Mouse (Mus musculus) hindbrain, embryonic 16.5 days (tissue): ENCODE measurements around the gene Them7. TPM values are rescaled to one million over a fixed set of nuclear protein-coding genes. Genes with fewer than 3 reads are reported as not detected.

Experiments used
- ATAC-seq: fragments of 200-750 bp; cut with Nextera tagmentation; 2 replicates; pipeline ENCODE4 v1.8.0; 2017; ENCODE audit warnings: moderate TSS enrichment, moderate library complexity
- H3K27ac ChIP-seq: fragments of 300-500 bp; sonication (generic); 2 replicates; pipeline ENCODE4 v1.5.1; 2014; ENCODE audit warnings: low read depth, mild to moderate bottlenecking, control low read depth, low read length, moderate library complexity
- H3K27me3 ChIP-seq: fragments of 300-500 bp; sonication (generic); replicated peaks from 2 replicates; pipeline ENCODE4 v1.6.1; 2014; ENCODE audit warnings: low read length; ENCODE audit not compliant: control insufficient read depth, insufficient read depth
- H3K36me3 ChIP-seq: fragments of 300-500 bp; sonication (generic); 2 replicates; pipeline ENCODE4 v1.6.1; 2014; ENCODE audit warnings: mild to moderate bottlenecking, low read length, moderate library complexity, mixed read lengths; ENCODE audit not compliant: control insufficient read depth, insufficient read depth
- H3K4me1 ChIP-seq: fragments of 300-500 bp; sonication (generic); 2 replicates; pipeline ENCODE4 v1.6.1; 2014; ENCODE audit warnings: low read depth, low read length; ENCODE audit not compliant: control insufficient read depth, insufficient read depth
- H3K4me2 ChIP-seq: fragments of 300-500 bp; sonication (generic); 2 replicates; pipeline ENCODE4 v1.6.1; 2014; ENCODE audit warnings: mild to moderate bottlenecking, low read length, control low read depth, moderate library complexity
- H3K4me3 ChIP-seq: fragments of 300-500 bp; sonication (generic); 2 replicates; pipeline ENCODE4 v1.5.1; 2014; ENCODE audit warnings: mild to moderate bottlenecking, low read length, control low read depth, moderate library complexity
- H3K9ac ChIP-seq: fragments of 300-500 bp; sonication (generic); 2 replicates; pipeline ENCODE4 v1.6.1; 2014; ENCODE audit warnings: low read depth, mild to moderate bottlenecking, control low read depth, low read length, moderate library complexity
- H3K9me3 ChIP-seq: fragments of 300-500 bp; sonication (generic); 2 replicates; pipeline ENCODE4 v1.6.1; 2014; ENCODE audit warnings: mild to moderate bottlenecking, low read length, moderate library complexity; ENCODE audit not compliant: control insufficient read depth
- WGBS: fragments of 180-500 bp; shearing (Covaris S2); extraction: QIAGEN DNeasy Blood & Tissue Kit; methylation state at CpG from one replicate; pipeline ENCODE4 v1.1.7; 2014; 5-methylcytosine and 5-hydroxymethylcytosine counted together
- polyA plus RNA-seq: library from polyadenylated mRNA; unstranded; fragments of >200 nt; fragmentation: Nextera tagmentation; extraction: Ambion mirVana; gene quantifications from 2 replicates; pipeline ENCODE4 v1.2.1, GENCODE M21; 2015

Gene Them7
- polyA plus RNA-seq, 1 experiment from 2014 or later = 0.15 TPM

DNA sequence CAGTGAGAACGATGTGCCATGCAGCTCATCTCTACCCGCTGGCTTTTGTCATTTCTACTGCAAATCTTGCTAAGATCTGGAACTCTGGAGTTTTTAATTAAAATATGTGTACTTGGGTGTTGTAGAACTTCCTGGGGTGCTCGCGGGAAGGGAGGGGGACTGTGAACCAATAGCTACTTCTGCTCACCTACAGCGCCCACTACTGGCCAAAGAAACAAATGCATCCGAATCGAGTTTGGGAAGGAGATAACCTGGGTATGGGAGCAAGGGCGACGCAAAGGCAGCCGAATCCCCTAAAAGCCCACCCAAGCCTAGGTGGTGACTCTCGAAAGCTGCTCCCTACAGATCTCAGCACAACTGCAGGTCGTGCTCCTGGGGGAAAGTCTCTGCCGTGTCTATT lies 87.3 kb downstream of the Them7 start:
- H3K27ac ChIP-seq = no peak overlapping the region
- no peaks in the 10 kb centered on the region for H3K9me3 ChIP-seq
- 52% methylated on average over 13 of the region's 13 CpGs for WGBS
- no peak overlapping the region for H3K4me3 ChIP-seq
- H3K4me2 ChIP-seq = no peak overlapping the region; the same call in 1 of the 2 replicates
- no peaks in the 10 kb centered on the region for H3K4me1 ChIP-seq
- no peaks in the 10 kb centered on the region for H3K27me3 ChIP-seq
- ATAC-seq = 0 out of 2 replicates have a peak, but pooled peaks have one; percentile 10
- H3K36me3 ChIP-seq = no peaks in the 10 kb centered on the region
- H3K9ac ChIP-seq = no peak overlapping the region

DNA sequence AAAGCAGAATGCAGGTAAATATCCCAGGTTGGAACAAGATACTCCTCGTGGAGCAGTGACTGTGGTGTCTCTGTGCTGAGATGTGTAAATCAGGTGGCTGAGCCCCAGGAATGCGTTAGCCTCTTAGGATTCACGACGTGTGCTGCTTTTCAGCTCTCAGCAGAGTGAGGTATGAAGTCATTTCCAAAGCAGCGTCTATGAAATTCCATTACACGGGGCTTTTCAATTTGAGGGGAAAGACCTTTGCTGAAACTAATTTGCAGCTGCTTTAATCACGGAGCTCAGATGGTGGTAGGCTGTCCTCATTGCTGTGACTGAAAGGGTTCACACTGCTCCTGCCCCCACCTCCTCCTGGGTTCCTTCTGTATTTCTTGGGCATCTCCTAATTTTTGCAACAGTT lies 87.9 kb downstream of the Them7 start:
- H3K27ac ChIP-seq = peak overlapping the region; percentile 17; the same call in 1 of the 2 replicates
- no peaks in the 10 kb centered on the region for H3K4me1 ChIP-seq
- WGBS = 5% methylated on average over 7 of the region's 7 CpGs
- no peaks in the 10 kb centered on the region for H3K27me3 ChIP-seq
- no peak overlapping the region for H3K9ac ChIP-seq
- peak overlapping the region; percentile 29 for H3K4me2 ChIP-seq
- H3K4me3 ChIP-seq = no peak overlapping the region
- H3K9me3 ChIP-seq = no peaks in the 10 kb centered on the region
- ATAC-seq = peak; percentile 84
- no peaks in the 10 kb centered on the region for H3K36me3 ChIP-seq

- peaks cover 3% of the 10 kb centered on the region; the same call in 1 of the 2 replicates for H3K4me1 ChIP-seq
- ATAC-seq = no peak
- H3K36me3 ChIP-seq = no peaks in the 10 kb centered on the region
- no peak overlapping the region for H3K27ac ChIP-seq
- H3K9me3 ChIP-seq = no peaks in the 10 kb centered on the region
- no peak overlapping the region for H3K9ac ChIP-seq
- no peaks in the 10 kb centered on the region for H3K27me3 ChIP-seq
- H3K4me3 ChIP-seq = no peak overlapping the region
- 65% methylated on average over 3 of the region's 3 CpGs for WGBS
- no peak overlapping the region for H3K4me2 ChIP-seq
These were observed 89.0 kb downstream of the Them7 start for GRCm38 (mm10) chr2:105313077-105313476.

DNA sequence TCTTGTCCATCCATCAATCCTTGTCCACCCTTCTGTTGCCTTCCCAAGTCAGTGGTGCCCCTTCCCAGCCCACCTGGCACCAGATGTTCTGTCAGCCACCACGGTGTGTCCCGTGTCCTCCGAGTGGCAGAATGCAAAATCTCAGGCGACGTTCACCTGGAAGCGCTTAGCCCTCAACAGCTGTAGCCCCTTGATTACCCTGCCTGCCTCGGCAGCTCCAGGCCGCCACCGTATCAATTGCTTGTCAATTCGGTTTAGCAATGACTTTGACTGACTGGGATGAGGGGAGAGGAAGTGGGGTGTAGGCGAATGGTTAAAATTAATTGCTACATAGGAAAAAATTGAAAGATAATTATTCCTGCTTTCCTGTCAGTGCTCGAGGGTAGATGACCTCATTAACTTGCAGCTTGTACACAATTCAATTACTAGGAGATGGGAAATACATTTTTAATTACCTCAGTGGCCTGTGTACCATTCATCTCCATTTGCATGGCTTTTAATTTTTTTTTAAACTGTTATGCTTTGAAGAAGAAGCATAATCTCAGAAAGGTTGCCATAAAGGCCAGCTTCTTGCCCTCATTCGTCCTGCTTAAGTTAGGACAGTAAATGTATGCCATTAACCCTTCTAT lies 93.5 kb downstream of the Them7 start:
- no peak overlapping the region for H3K27ac ChIP-seq
- H3K36me3 ChIP-seq = no peaks in the 10 kb centered on the region
- H3K9ac ChIP-seq = no peak overlapping the region
- no peak overlapping the region for H3K4me3 ChIP-seq
- ATAC-seq = peak; percentile 67
- H3K4me2 ChIP-seq = no peak overlapping the region
- no peaks in the 10 kb centered on the region for H3K9me3 ChIP-seq
- H3K4me1 ChIP-seq = peaks cover 3% of the 10 kb centered on the region; the same call in 1 of the 2 replicates
- H3K27me3 ChIP-seq = no peaks in the 10 kb centered on the region
- 38% methylated on average over 13 of the region's 13 CpGs for WGBS

DNA sequence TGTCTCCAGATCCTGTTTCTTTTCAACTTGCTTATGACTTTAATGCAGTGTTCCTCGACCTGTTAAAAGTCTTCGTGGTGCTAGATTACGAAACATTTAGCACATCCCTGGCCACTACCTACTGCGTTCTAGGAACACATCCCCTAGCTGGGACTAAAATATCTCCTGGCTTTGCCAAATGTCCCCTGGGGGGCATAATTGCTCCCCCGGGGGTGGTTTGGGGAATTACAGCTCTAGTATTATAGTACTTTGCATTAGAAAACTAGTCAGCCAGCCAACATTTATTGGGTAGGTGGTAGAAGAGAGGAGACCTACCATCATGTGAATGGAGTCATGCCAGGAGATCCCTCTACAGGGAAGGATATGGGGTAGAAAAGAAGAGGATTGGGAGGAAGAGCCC lies 101.9 kb downstream of the Them7 start:
- 84% methylated on average over 5 of the region's 5 CpGs for WGBS

GRCm38 (mm10) chr2:105330024-105330423 lies 105.9 kb downstream of the Them7 start:
- Histone ChIP-seq H3K36me3 (no peaks in the 10 kb centered on the region), H3K27me3 (peaks cover 4% of the 10 kb centered on the region; the same call in 1 of the 2 replicates), H3K4me1 (no peaks in the 10 kb centered on the region), H3K4me3 (no peak overlapping the region), H3K4me2 (no peak overlapping the region), H3K9ac (no peak overlapping the region), H3K27ac (no peak overlapping the region), H3K9me3 (no peaks in the 10 kb centered on the region)
- ATAC-seq = 0 out of 2 replicates have a peak, but pooled peaks have one; percentile 35
- 80% methylated on average over 4 of the region's 4 CpGs for WGBS

More for the DNA sequence above, 101.9 kb downstream of the Them7 start:
- Histone ChIP-seq H3K4me2 (no peak overlapping the region), H3K9ac (no peak overlapping the region), H3K4me1 (no peaks in the 10 kb centered on the region), H3K27ac (no peak overlapping the region), H3K27me3 (peaks cover 4% of the 10 kb centered on the region), H3K9me3 (no peaks in the 10 kb centered on the region), H3K4me3 (no peak overlapping the region), H3K36me3 (no peaks in the 10 kb centered on the region)
- ATAC-seq = no peak

- Histone ChIP-seq H3K36me3 (no peaks in the 10 kb centered on the region), H3K4me3 (no peak overlapping the region), H3K27ac (no peak overlapping the region), H3K9ac (no peak overlapping the region), H3K4me1 (no peaks in the 10 kb centered on the region), H3K9me3 (no peaks in the 10 kb centered on the region), H3K27me3 (no peaks in the 10 kb centered on the region), H3K4me2 (no peak overlapping the region)
- WGBS = 65% methylated on average over 8 of the region's 8 CpGs
- no peak for ATAC-seq
These were observed 109.0 kb downstream of the Them7 start for GRCm38 (mm10) chr2:105333107-105333506.

DNA sequence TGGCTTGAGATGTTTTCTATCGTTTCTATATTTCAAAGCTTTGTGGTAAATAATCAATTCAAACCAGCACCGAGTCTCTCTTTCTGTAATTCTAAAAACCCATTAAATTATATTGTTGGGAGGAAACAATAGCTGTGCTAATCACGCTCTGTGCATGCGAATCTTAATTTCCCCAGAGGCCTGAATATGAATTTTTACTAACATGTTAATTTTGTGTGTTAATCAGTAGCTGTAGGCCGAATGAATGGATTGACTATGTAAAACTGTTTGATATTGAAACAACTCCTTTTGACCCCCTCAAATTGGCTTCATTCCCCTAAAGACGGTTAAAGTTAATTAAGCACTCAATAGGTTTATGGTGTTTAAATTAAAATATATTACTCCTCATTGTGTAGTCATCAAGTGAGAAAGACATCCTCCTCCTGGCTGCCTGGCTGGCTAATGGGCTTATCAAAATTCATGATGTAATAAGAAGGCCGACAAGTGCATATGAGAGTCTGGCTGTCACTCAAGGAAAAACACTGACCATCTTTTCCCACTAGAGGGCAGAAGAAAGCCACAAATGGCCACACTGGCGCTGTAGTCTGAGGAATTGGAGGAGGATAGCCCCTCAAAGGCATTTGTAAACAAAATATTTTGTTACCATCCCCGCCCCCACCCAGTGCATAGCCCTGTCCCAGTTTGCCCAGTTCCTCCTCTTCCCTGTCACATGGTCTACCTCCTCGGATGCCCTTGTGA lies 110.0 kb downstream of the Them7 start:
- Histone ChIP-seq H3K9ac (no peak overlapping the region), H3K27me3 (no peaks in the 10 kb centered on the region), H3K4me3 (no peak overlapping the region), H3K36me3 (no peaks in the 10 kb centered on the region), H3K4me2 (peak overlapping the region; percentile 34; the same call in 1 of the 2 replicates), H3K9me3 (no peaks in the 10 kb centered on the region), H3K27ac (peak overlapping the region; percentile 63), H3K4me1 (no peaks in the 10 kb centered on the region)
- WGBS = 20% methylated on average over 10 of the region's 10 CpGs
- ATAC-seq = peak; percentile 73

- no peak overlapping the region for H3K4me3 ChIP-seq
- no peak overlapping the region for H3K27ac ChIP-seq
- ATAC-seq = no peak
- 54% methylated on average over 2 of the region's 2 CpGs for WGBS
- no peaks in the 10 kb centered on the region for H3K4me1 ChIP-seq
- no peaks in the 10 kb centered on the region for H3K27me3 ChIP-seq
- H3K4me2 ChIP-seq = no peak overlapping the region
- no peaks in the 10 kb centered on the region for H3K36me3 ChIP-seq
- H3K9me3 ChIP-seq = no peaks in the 10 kb centered on the region
- no peak overlapping the region for H3K9ac ChIP-seq
These were observed 111.5 kb downstream of the Them7 start for GRCm38 (mm10) chr2:105335661-105336060.
